Comparison of ENCODE assay signal across 8 mouse cellular contexts in the genomic region with DNA sequence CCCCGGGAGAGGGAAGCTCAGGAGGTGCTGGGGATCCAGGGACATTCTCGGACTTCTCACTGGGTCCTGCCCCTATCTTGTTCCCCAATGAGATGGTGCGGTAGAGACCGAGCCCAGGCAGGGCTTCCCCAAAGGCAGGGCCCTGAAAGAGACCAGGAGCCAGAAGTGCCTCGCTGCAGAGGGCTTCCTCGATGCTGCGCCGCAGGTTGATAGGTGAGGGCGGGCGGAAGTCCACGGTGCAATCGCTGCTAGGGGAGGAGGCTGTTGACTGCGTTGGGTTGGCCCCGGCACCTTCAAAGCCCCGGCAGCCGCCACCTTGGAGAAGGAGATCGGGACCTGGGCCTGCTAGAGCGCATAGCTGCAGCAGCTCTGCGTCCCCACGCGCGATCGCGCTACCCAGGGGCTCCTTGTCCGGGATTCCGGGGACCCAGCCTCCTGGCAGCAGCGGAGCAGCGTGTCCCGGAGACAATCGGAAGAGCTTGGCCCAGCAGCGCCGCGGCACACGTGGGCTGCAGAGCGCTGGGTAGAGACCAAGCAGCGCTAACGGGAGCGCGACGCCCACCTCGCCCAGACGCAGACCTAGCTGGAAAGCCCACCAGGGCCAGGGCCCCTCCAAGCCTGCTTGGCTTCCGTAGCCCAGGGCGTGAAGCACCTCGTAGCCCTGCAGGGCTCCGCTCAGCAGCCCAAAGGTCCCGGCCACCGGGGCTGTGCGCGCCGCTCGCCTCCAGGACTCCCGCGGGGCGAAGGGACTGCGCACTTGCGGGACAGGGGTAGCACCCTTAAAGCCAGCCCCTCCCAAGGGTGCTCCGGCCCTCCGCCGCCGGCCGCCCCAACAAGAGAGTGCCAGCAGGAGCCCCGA. TPM values are rescaled to one million over a fixed set of nuclear protein-coding genes. Genes with fewer than 3 reads are reported as not detected.
A peak's percentile ranks its signal among the peaks of the same experiment; 100 is the strongest.
DNase-seq lines count a peak whose midpoint lies in the region; ATAC-seq and TF ChIP-seq lines count a peak whose summit lies in the region.

No protein-coding gene starts in this region.

- no peak overlapping the region for H3K27ac ChIP-seq in lung, embryonic 14.5 days (ENCODE audit: low read depth)
- H3K27ac ChIP-seq in forebrain, postnatal 0 days (ENCODE audit: low read depth, low read length) = 0 out of 2 replicates have a peak overlapping the region, but pooled peaks have one; percentile 15
- no peak overlapping the region for H3K27ac ChIP-seq in kidney, embryonic 14.5 days (ENCODE audit: low read depth, low read length)
- no peak overlapping the region for H3K27ac ChIP-seq in spleen, adult 2 months (ENCODE audit: insufficient read depth, low read length)

- WGBS in lung, embryonic 14.5 days = under 1% methylated on average over 62 of the region's 63 CpGs
- WGBS in forebrain, postnatal 0 days = 4% methylated on average over 63 of the region's 63 CpGs
- under 1% methylated on average over 63 of the region's 63 CpGs for WGBS in kidney, embryonic 14.5 days
- WGBS in spleen, adult 2 months = 2% methylated on average over 63 of the region's 63 CpGs

- ATAC-seq in lung, embryonic 14.5 days (ENCODE audit: insufficient read depth) = peak; percentile 36
- peak; percentile 58 for ATAC-seq in forebrain, postnatal 0 days
- peak; percentile 64 for ATAC-seq in kidney, embryonic 14.5 days (ENCODE audit: low FRiP score, low TSS enrichment)

- no peaks in the 10 kb centered on the region for H3K9me3 ChIP-seq in lung, embryonic 14.5 days (ENCODE audit: low read depth, low read length)
- no peaks in the 10 kb centered on the region for H3K9me3 ChIP-seq in forebrain, postnatal 0 days (ENCODE audit: low read length)
- no peaks in the 10 kb centered on the region for H3K9me3 ChIP-seq in kidney, embryonic 14.5 days (ENCODE audit: control insufficient read depth, low read length)

- peak overlapping the region; percentile 99 for H3K4me2 ChIP-seq in lung, embryonic 14.5 days
- H3K4me2 ChIP-seq in forebrain, postnatal 0 days (ENCODE audit: low read depth) = peak overlapping the region; percentile 99
- peak overlapping the region; percentile 99 for H3K4me2 ChIP-seq in kidney, embryonic 14.5 days (replicated peaks; ENCODE audit: low read depth, low read length)

- no peaks in the 10 kb centered on the region for H3K36me3 ChIP-seq in lung, embryonic 14.5 days (ENCODE audit: insufficient read depth)
- peaks cover 1% of the 10 kb centered on the region; the same call in 1 of the 2 replicates for H3K36me3 ChIP-seq in forebrain, postnatal 0 days (ENCODE audit: insufficient read depth)
- no peaks in the 10 kb centered on the region for H3K36me3 ChIP-seq in kidney, embryonic 14.5 days (ENCODE audit: control insufficient read depth, insufficient read depth, low read length)
- H3K36me3 ChIP-seq in spleen, adult 2 months (ENCODE audit: control insufficient read depth, insufficient read depth, low read length) = no peaks in the 10 kb centered on the region

- H3K4me1 ChIP-seq in lung, embryonic 14.5 days (ENCODE audit: insufficient read depth) = peaks cover 5% of the 10 kb centered on the region; the same call in 1 of the 2 replicates
- H3K4me1 ChIP-seq in forebrain, postnatal 0 days (ENCODE audit: insufficient read depth) = no peaks in the 10 kb centered on the region
- peaks cover 9% of the 10 kb centered on the region; the same call in 1 of the 2 replicates for H3K4me1 ChIP-seq in kidney, embryonic 14.5 days (ENCODE audit: control insufficient read depth, insufficient read depth, low read length)
- H3K4me1 ChIP-seq in spleen, adult 2 months (ENCODE audit: control insufficient read depth, insufficient read depth, insufficient read length) = peaks cover 9% of the 10 kb centered on the region

- peaks cover 74% of the 10 kb centered on the region for H3K27me3 ChIP-seq in lung, embryonic 14.5 days (ENCODE audit: insufficient read depth, low read length)
- H3K27me3 ChIP-seq in forebrain, postnatal 0 days (ENCODE audit: insufficient read depth, low read length) = peaks cover 20% of the 10 kb centered on the region; the same call in 1 of the 2 replicates
- H3K27me3 ChIP-seq in kidney, embryonic 14.5 days (ENCODE audit: control insufficient read depth, insufficient read depth, low read length) = peaks cover 57% of the 10 kb centered on the region
- peaks cover 18% of the 10 kb centered on the region for H3K27me3 ChIP-seq in spleen, adult 2 months (ENCODE audit: control insufficient read depth, insufficient read depth, low read length)

- TF ChIP-seq POLR2A in spleen, adult 2 months (IDR thresholded peaks at IDR 0.05; ENCODE audit: low read depth, low read length) = no peak; the same call in 1 of the 2 replicates

- TF ChIP-seq CTCF in lung, embryonic 14.5 days (IDR thresholded peaks at IDR 0.05; ENCODE audit: low read depth) = no peak
- TF ChIP-seq CTCF in forebrain, postnatal 0 days (IDR thresholded peaks at IDR 0.05; ENCODE audit: low read depth) = no peak
- TF ChIP-seq CTCF in spleen, adult 2 months (IDR thresholded peaks at IDR 0.05; ENCODE audit: extremely low read depth, insufficient read depth, insufficient read length, insufficient replicate concordance) = no peak

- peak overlapping the region; percentile 51 for H3K4me3 ChIP-seq in lung, embryonic 14.5 days (ENCODE audit: low read depth, low read length)
- peak overlapping the region; percentile 47 for H3K4me3 ChIP-seq in forebrain, postnatal 0 days (ENCODE audit: low read depth, low read length)
- peak overlapping the region; percentile 50 for H3K4me3 ChIP-seq in kidney, embryonic 14.5 days (ENCODE audit: low read length)
- peak overlapping the region; percentile 60 for H3K4me3 ChIP-seq in spleen, adult 2 months (ENCODE audit: extremely low read depth, insufficient read depth, insufficient read length)

- DNase-seq in lung, embryonic 14.5 days = peak; percentile 63
- no peak for DNase-seq in lung, postnatal 36 days
- DNase-seq in cerebellum, adult 18-20 months = peak; percentile 50 to 60
- DNase-seq in forebrain, postnatal 0 days = peak; percentile 64
- peak; percentile 43 to 44 for DNase-seq in lung, postnatal 4 days
- peak in 1 of 2 experiments; percentile 46 for DNase-seq in spleen, adult 2 months (ENCODE audit: low read depth in 1 of 2, low spot score in 2 of 2)
- DNase-seq in gastrocnemius, postnatal 36 days = no peak

- H3K9ac ChIP-seq in lung, embryonic 14.5 days = peak overlapping the region; percentile 53
- peak overlapping the region; percentile 66 for H3K9ac ChIP-seq in forebrain, postnatal 0 days
- peak overlapping the region; percentile 65 for H3K9ac ChIP-seq in kidney, embryonic 14.5 days (ENCODE audit: low read depth, low read length)

- intact Hi-C loops in gastrocnemius, postnatal 36 days (cut with DNase I) = loop anchor here (2.0 kb wide), 1 partner anchor 109 kb away; a partner anchor contains a TSS

RNA-seq across cellular contexts. Expression of a gene that starts 5.5 kb away (rescaled TPM):
- polyA plus RNA-seq in lung, embryonic 14.5 days (2014; fragmentation: Nextera tagmentation; extraction: Ambion mirVana) = 50.9 and 55.1 TPM in 2 replicates
- 32.8 and 33.5 TPM in 2 replicates for total RNA-seq in forebrain, postnatal 0 days (2014; rRNA removed)
- 14.7 and 18.0 TPM in 2 replicates for polyA plus RNA-seq in forebrain, postnatal 0 days (2015; fragmentation: Nextera tagmentation; extraction: Ambion mirVana)
- polyA plus RNA-seq in kidney, embryonic 14.5 days (2014; fragmentation: Nextera tagmentation; extraction: Ambion mirVana) = 65.1 and 65.8 TPM in 2 replicates
- polyA plus RNA-seq in spleen, adult 2 months (2012; rRNA removed) = 3.6 and 4.2 TPM in 2 replicates
- total RNA-seq in gastrocnemius, postnatal 36 days (2021) = 10 to 100 TPM; 12.8 to 15.7 TPM

RNA-seq across cellular contexts. Expression of a gene that starts 9.1 kb away (rescaled TPM):
- polyA plus RNA-seq in lung, embryonic 14.5 days (2014; fragmentation: Nextera tagmentation; extraction: Ambion mirVana) = 0.93 and 1.2 TPM in 2 replicates
- 17.6 and 23.5 TPM in 2 replicates for total RNA-seq in forebrain, postnatal 0 days (2014; rRNA removed)
- polyA plus RNA-seq in forebrain, postnatal 0 days (2015; fragmentation: Nextera tagmentation; extraction: Ambion mirVana) = 9.0 and 12.1 TPM in 2 replicates
- 0.96 and 1.4 TPM in 2 replicates for polyA plus RNA-seq in kidney, embryonic 14.5 days (2014; fragmentation: Nextera tagmentation; extraction: Ambion mirVana)
- 0.20 and 0.25 TPM in 2 replicates for polyA plus RNA-seq in spleen, adult 2 months (2012; rRNA removed)
- total RNA-seq in gastrocnemius, postnatal 36 days (2021) = under 1 TPM; 0.43 to 0.54 TPM

RNA-seq across cellular contexts. Expression of a gene that starts 45.9 kb away (rescaled TPM):
- 49.3 and 51.6 TPM in 2 replicates for polyA plus RNA-seq in lung, embryonic 14.5 days (2014; fragmentation: Nextera tagmentation; extraction: Ambion mirVana)
- 27.2 and 42.8 TPM in 2 replicates for total RNA-seq in forebrain, postnatal 0 days (2014; rRNA removed)
- 65.9 and 70.6 TPM in 2 replicates for polyA plus RNA-seq in forebrain, postnatal 0 days (2015; fragmentation: Nextera tagmentation; extraction: Ambion mirVana)
- polyA plus RNA-seq in kidney, embryonic 14.5 days (2014; fragmentation: Nextera tagmentation; extraction: Ambion mirVana) = 26.3 and 41.7 TPM in 2 replicates
- 40.7 and 46.7 TPM in 2 replicates for polyA plus RNA-seq in spleen, adult 2 months (2012; rRNA removed)
- total RNA-seq in gastrocnemius, postnatal 36 days (2021) = 10 to 100 TPM; 10.5 to 15.5 TPM

Comparison
In these comparisons a context has a peak if more than half of its experiments do, and no peak if none do; other contexts are left out.
1. DNase-seq: peak in lung, embryonic 14.5 days (single experiment), cerebellum, adult 18-20 months (2 of 2), forebrain, postnatal 0 days (single experiment) and lung, postnatal 4 days (2 of 2); none in lung, postnatal 36 days (single experiment) and gastrocnemius, postnatal 36 days (0 of 2).
2. Peak in every context shown above with its lines, with median percentiles within 50 percentile points of each other: ATAC-seq, H3K4me2 ChIP-seq, H3K4me3 ChIP-seq and H3K9ac ChIP-seq.